Mouse (Mus musculus) hindbrain, embryonic 11.5 days (tissue): Measurements from ENCODE around the gene Pigs. TPM values are rescaled to one million over a fixed set of nuclear protein-coding genes. Genes with fewer than 3 reads are reported as not detected.
A peak's percentile ranks its signal among the peaks of the same experiment; 100 is the strongest.

Experiments used
- ATAC-seq: fragments of 200-750 bp; cut with Nextera tagmentation; 2 replicates; pipeline ENCODE4 v1.8.0; 2017; ENCODE audit warnings: mild to moderate bottlenecking, moderate TSS enrichment, moderate library complexity; ENCODE audit not compliant: low FRiP score
- DNase-seq: peaks from one replicate; pipeline ENCODE4 v3.0.0-alpha.2; 2015; ENCODE audit warnings: low spot score
- H3K27ac ChIP-seq: fragments of 300-500 bp; sonication (generic); 2 replicates; pipeline ENCODE4 v1.5.1; 2014; ENCODE audit warnings: mild to moderate bottlenecking, low read depth, low read length
- H3K27me3 ChIP-seq: fragments of 300-500 bp; sonication (generic); 2 replicates; pipeline ENCODE4 v1.6.1; 2014; ENCODE audit warnings: mild to moderate bottlenecking, low read length, moderate library complexity, mixed read lengths; ENCODE audit not compliant: control insufficient read depth, insufficient read depth
- H3K36me3 ChIP-seq: fragments of 300-500 bp; sonication (generic); 2 replicates; pipeline ENCODE4 v1.6.1; 2014; ENCODE audit warnings: mild to moderate bottlenecking, low read length, moderate library complexity, mixed read lengths; ENCODE audit not compliant: control insufficient read depth, insufficient read depth
- H3K4me1 ChIP-seq: fragments of 300-500 bp; sonication (generic); replicated peaks from 2 replicates; pipeline ENCODE4 v1.6.1; 2014; ENCODE audit warnings: low read length, mixed read lengths; ENCODE audit not compliant: control insufficient read depth, insufficient read depth
- H3K4me2 ChIP-seq: fragments of 300-500 bp; sonication (generic); replicated peaks from 2 replicates; pipeline ENCODE4 v1.6.1; 2014; ENCODE audit warnings: mild to moderate bottlenecking, low read depth, low read length
- H3K4me3 ChIP-seq: fragments of 300-500 bp; sonication (generic); 2 replicates; pipeline ENCODE4 v1.5.1; 2014; ENCODE audit warnings: low read depth, low read length
- H3K9ac ChIP-seq: fragments of 300-500 bp; sonication (generic); 2 replicates; pipeline ENCODE4 v1.6.1; 2014; ENCODE audit warnings: low read depth, low read length
- H3K9me3 ChIP-seq: fragments of 300-500 bp; sonication (generic); 2 replicates; pipeline ENCODE4 v1.6.1; 2016; ENCODE audit warnings: low read length; ENCODE audit not compliant: control insufficient read depth
- WGBS: fragments of 180-500 bp; shearing (Covaris S2); extraction: QIAGEN DNeasy Blood & Tissue Kit; methylation state at CpG from one replicate; pipeline ENCODE4 v1.1.7; 2014; 5-methylcytosine and 5-hydroxymethylcytosine counted together
- polyA plus RNA-seq: library from polyadenylated mRNA; unstranded; fragments of >200 nt; fragmentation: Nextera tagmentation; extraction: Ambion mirVana; gene quantifications from 2 replicates; pipeline ENCODE4 v1.2.1, GENCODE M21; 2014

Pigs gene
- polyA plus RNA-seq, 1 experiment from 2014 or later: 49.4 TPM

- no peak for ATAC-seq
- Histone ChIP-seq H3K4me2 (0 out of 2 replicates have a peak overlapping the region, but pooled peaks have one; percentile 3), H3K4me1 (peaks cover 4% of the 10 kb centered on the region; the same call in 1 of the 2 replicates), H3K27ac (no peak overlapping the region), H3K9ac (peak overlapping the region; percentile 2; the same call in 1 of the 2 replicates), H3K4me3 (no peak overlapping the region), H3K27me3 (no peaks in the 10 kb centered on the region), H3K9me3 (no peaks in the 10 kb centered on the region), H3K36me3 (0 out of 2 replicates have a peak, but pooled peaks cover 3% of the 10 kb centered on the region)
- WGBS: 69% methylated on average over 8 of the region's 8 CpGs
- DNase-seq: no peak
These were observed 16.9 kb downstream of the Pigs start for GRCm38 (mm10) chr11:78344890-78345715.

- 0 out of 2 replicates have a peak, but pooled peaks cover 2% of the 10 kb centered on the region for H3K36me3 ChIP-seq
These were observed 17.6 kb downstream of the Pigs start for GRCm38 (mm10) chr11:78345801-78346200.

GRCm38 (mm10) chr11:78346326-78347069, 18.3 kb downstream of the Pigs start:
- Histone ChIP-seq H3K27me3 (no peaks in the 10 kb centered on the region), H3K36me3 (no peaks in the 10 kb centered on the region), H3K4me3 (no peak overlapping the region), H3K4me1 (peaks cover 4% of the 10 kb centered on the region; the same call in 1 of the 2 replicates), H3K27ac (no peak overlapping the region), H3K9ac (no peak overlapping the region), H3K9me3 (no peaks in the 10 kb centered on the region), H3K4me2 (no peak overlapping the region)
- no peak for DNase-seq
- no peak for ATAC-seq
- 91% methylated on average over 6 of the region's 6 CpGs for WGBS

More at GRCm38 (mm10) chr11:78345801-78346200, 17.6 kb downstream of the Pigs start:
- no peaks in the 10 kb centered on the region for H3K27me3 ChIP-seq
- peaks cover 4% of the 10 kb centered on the region; the same call in 1 of the 2 replicates for H3K4me1 ChIP-seq
- no peak for ATAC-seq
- 80% methylated on average over 7 of the region's 7 CpGs for WGBS
- no peak overlapping the region for H3K9ac ChIP-seq
- no peak overlapping the region for H3K27ac ChIP-seq
- H3K4me2 ChIP-seq: no peak overlapping the region
- H3K4me3 ChIP-seq: no peak overlapping the region
- no peak for DNase-seq
- H3K9me3 ChIP-seq: no peaks in the 10 kb centered on the region

- Histone ChIP-seq H3K9ac (no peak overlapping the region), H3K9me3 (no peaks in the 10 kb centered on the region), H3K4me2 (no peak overlapping the region), H3K4me1 (peaks cover 4% of the 10 kb centered on the region; the same call in 1 of the 2 replicates), H3K27me3 (no peaks in the 10 kb centered on the region), H3K36me3 (no peaks in the 10 kb centered on the region), H3K4me3 (no peak overlapping the region), H3K27ac (no peak overlapping the region)
- peak; percentile 91 for DNase-seq
- 91% methylated on average over 10 of the region's 10 CpGs for WGBS
- no peak for ATAC-seq
These were observed 19.0 kb downstream of the Pigs start for GRCm38 (mm10) chr11:78347070-78347754.

- Histone ChIP-seq H3K9me3 (no peaks in the 10 kb centered on the region), H3K27me3 (no peaks in the 10 kb centered on the region), H3K36me3 (no peaks in the 10 kb centered on the region), H3K9ac (no peak overlapping the region), H3K27ac (no peak overlapping the region), H3K4me2 (no peak overlapping the region), H3K4me1 (peaks cover 4% of the 10 kb centered on the region; the same call in 1 of the 2 replicates), H3K4me3 (no peak overlapping the region)
- no peak for ATAC-seq
- no peak for DNase-seq
- WGBS: 69% methylated on average over 9 of the region's 9 CpGs
These were observed 19.7 kb downstream of the Pigs start for GRCm38 (mm10) chr11:78347908-78348307.

GRCm38 (mm10) chr11:78348474-78348873, 20.3 kb downstream of the Pigs start:
- Histone ChIP-seq H3K27ac (no peak overlapping the region), H3K4me1 (peaks cover 4% of the 10 kb centered on the region; the same call in 1 of the 2 replicates), H3K27me3 (no peaks in the 10 kb centered on the region), H3K4me3 (no peak overlapping the region), H3K9me3 (no peaks in the 10 kb centered on the region), H3K36me3 (no peaks in the 10 kb centered on the region), H3K4me2 (no peak overlapping the region), H3K9ac (no peak overlapping the region)
- DNase-seq (no peak), ATAC-seq (no peak)
- 31% methylated on average over 7 of the region's 7 CpGs for WGBS

- Histone ChIP-seq H3K9me3 (no peaks in the 10 kb centered on the region), H3K4me1 (peaks cover 3% of the 10 kb centered on the region; the same call in 1 of the 2 replicates), H3K4me3 (no peak overlapping the region), H3K36me3 (no peaks in the 10 kb centered on the region), H3K27ac (no peak overlapping the region), H3K27me3 (no peaks in the 10 kb centered on the region), H3K4me2 (no peak overlapping the region), H3K9ac (no peak overlapping the region)
- WGBS: 86% methylated on average over 4 of the region's 4 CpGs
- ATAC-seq (no peak), DNase-seq (no peak)
These were observed 21.5 kb downstream of the Pigs start for GRCm38 (mm10) chr11:78349441-78350358.
